Mouse (Mus musculus): ENCODE measurements around the gene B3gnt2.

- TF ChIP-seq CTCF (IDR thresholded peaks at IDR 0.05; ENCODE audit: low read depth, low read length) (no peak), POLR2A (IDR thresholded peaks at IDR 0.05; ENCODE audit: borderline replicate concordance, low read depth, low read length) (no peak)
Measured at GRCm38 (mm10) chr11:22710596-22710995, 150.2 kb downstream of the B3gnt2 start.
